Mouse (Mus musculus) limb, embryonic 12.5 days (tissue): ENCODE results near the gene Rrp7a. TPM values are rescaled to one million over a fixed set of nuclear protein-coding genes. Genes with fewer than 3 reads are reported as not detected.

Experiments
- ATAC-seq: fragments of 200-750 bp; cut with Nextera tagmentation; 2 replicates; pipeline ENCODE4 v1.8.0; 2017; ENCODE audit warnings: low read depth, moderate TSS enrichment; ENCODE audit not compliant: insufficient number of reproducible peaks, insufficient read depth, low FRiP score, low TSS enrichment
- H3K27ac ChIP-seq: fragments of 300-500 bp; sonication (generic); 2 replicates; pipeline ENCODE4 v1.5.1; 2016; ENCODE audit warnings: mild to moderate bottlenecking, moderate library complexity
- H3K27me3 ChIP-seq: fragments of 300-500 bp; sonication (generic); 2 replicates; pipeline ENCODE4 v1.6.1; 2016; ENCODE audit warnings: mild to moderate bottlenecking, moderate library complexity
- H3K36me3 ChIP-seq: fragments of 300-500 bp; sonication (generic); 2 replicates; pipeline ENCODE4 v1.6.1; 2016; ENCODE audit warnings: mild to moderate bottlenecking, moderate library complexity
- H3K4me1 ChIP-seq: fragments of 300-500 bp; sonication (generic); replicated peaks from 2 replicates; pipeline ENCODE4 v1.6.1; 2016
- H3K4me2 ChIP-seq: fragments of 300-500 bp; sonication (generic); 2 replicates; pipeline ENCODE4 v1.6.1; 2016; ENCODE audit warnings: mild to moderate bottlenecking, moderate library complexity
- H3K4me3 ChIP-seq: fragments of 300-500 bp; sonication (generic); replicated peaks from 2 replicates; pipeline ENCODE4 v1.5.1; 2016; ENCODE audit warnings: mild to moderate bottlenecking
- H3K9ac ChIP-seq: fragments of 300-500 bp; sonication (generic); replicated peaks from 2 replicates; pipeline ENCODE4 v1.6.1; 2016; ENCODE audit warnings: mild to moderate bottlenecking, moderate library complexity
- H3K9me3 ChIP-seq: fragments of 300-500 bp; sonication (generic); 2 replicates; pipeline ENCODE4 v1.6.1; 2016; ENCODE audit warnings: mild to moderate bottlenecking, moderate library complexity
- WGBS: fragments of 180-500 bp; shearing (Covaris S2); methylation state at CpG from one replicate; pipeline ENCODE4 v1.1.7; 2016; 5-methylcytosine and 5-hydroxymethylcytosine counted together
- polyA plus RNA-seq: library from polyadenylated mRNA; unstranded; fragments of >200 nt; fragmentation: Nextera tagmentation; extraction: Ambion mirVana; gene quantifications from 2 replicates; pipeline ENCODE4 v1.2.1, GENCODE M21; 2016

The Rrp7a gene
- polyA plus RNA-seq, 1 experiment from 2014 or later: 50.4 TPM

GRCm38 (mm10) chr15:83155672-83156419, 33.2 kb upstream of the Rrp7a start:
- H3K27me3 ChIP-seq: no peaks in the 10 kb centered on the region
- no peaks in the 10 kb centered on the region for H3K9me3 ChIP-seq
- H3K4me3 ChIP-seq: no peak overlapping the region
- WGBS: 61% methylated on average over 6 of the region's 6 CpGs
- peaks cover 68% of the 10 kb centered on the region for H3K36me3 ChIP-seq
- no peak overlapping the region for H3K4me2 ChIP-seq
- no peak for ATAC-seq
- H3K9ac ChIP-seq: no peak overlapping the region; the same call in 1 of the 2 replicates
- no peak overlapping the region for H3K27ac ChIP-seq
- no peaks in the 10 kb centered on the region for H3K4me1 ChIP-seq

GRCm38 (mm10) chr15:83154309-83154708, 31.7 kb upstream of the Rrp7a start:
- H3K27ac ChIP-seq: no peak overlapping the region
- 96% methylated on average over 7 of the region's 7 CpGs for whole genome bisulfite sequencing
- ATAC-seq: no peak
- no peaks in the 10 kb centered on the region for H3K4me1 ChIP-seq
- no peak overlapping the region for H3K4me2 ChIP-seq
- no peaks in the 10 kb centered on the region for H3K27me3 ChIP-seq
- no peak overlapping the region for H3K9ac ChIP-seq
- no peaks in the 10 kb centered on the region for H3K9me3 ChIP-seq
- peaks cover 53% of the 10 kb centered on the region for H3K36me3 ChIP-seq
- H3K4me3 ChIP-seq: no peak overlapping the region

GRCm38 (mm10) chr15:83150694-83151093, 28.1 kb upstream of the Rrp7a start:
- WGBS: 87% methylated on average over 4 of the region's 4 CpGs
- no peak overlapping the region for H3K9ac ChIP-seq
- H3K4me1 ChIP-seq: peaks cover 7% of the 10 kb centered on the region; the same call in 1 of the 2 replicates
- no peak overlapping the region for H3K27ac ChIP-seq
- peaks cover 42% of the 10 kb centered on the region for H3K36me3 ChIP-seq
- no peak for ATAC-seq
- H3K9me3 ChIP-seq: no peaks in the 10 kb centered on the region
- H3K4me2 ChIP-seq: no peak overlapping the region
- no peak overlapping the region for H3K4me3 ChIP-seq
- no peaks in the 10 kb centered on the region for H3K27me3 ChIP-seq

GRCm38 (mm10) chr15:83150073-83150442, 27.5 kb upstream of the Rrp7a start:
- Histone ChIP-seq H3K36me3 (peaks cover 45% of the 10 kb centered on the region), H3K9ac (0 out of 2 replicates have a peak overlapping the region, but pooled peaks have one; percentile 24), H3K27ac (peak overlapping the region; percentile 97), H3K4me2 (peak overlapping the region; percentile 81), H3K4me3 (peak overlapping the region; percentile 85), H3K4me1 (peaks cover 7% of the 10 kb centered on the region; the same call in 1 of the 2 replicates), H3K9me3 (no peaks in the 10 kb centered on the region), H3K27me3 (no peaks in the 10 kb centered on the region)
- 19% methylated on average over 3 of the region's 3 CpGs for WGBS
- ATAC-seq: no peak

- H3K27me3 ChIP-seq: no peaks in the 10 kb centered on the region
- H3K4me3 ChIP-seq: peak within 1 kb of the TSS; percentile 85
- H3K36me3 ChIP-seq: peaks cover 49% of the 10 kb centered on the region
- peak within 1 kb of the TSS; percentile 97 for H3K27ac ChIP-seq
- peaks cover 7% of the 10 kb centered on the region; the same call in 1 of the 2 replicates for H3K4me1 ChIP-seq
- H3K4me2 ChIP-seq: peak within 1 kb of the TSS; percentile 81
- no peaks in the 10 kb centered on the region for H3K9me3 ChIP-seq
- under 1% methylated on average over 56 of the region's 56 CpGs for WGBS
- peak within 1 kb of the TSS; percentile 93 for H3K9ac ChIP-seq
- ATAC-seq: peak; percentile 91
These were observed 26.8 kb upstream of the Rrp7a start, which contains the start of gene Poldip3 for GRCm38 (mm10) chr15:83149196-83150072. Gene Poldip3, minus strand, starts transcription at chr15:83149384.

GRCm38 (mm10) chr15:83148801-83149195, 26.2 kb upstream of the Rrp7a start:
- Histone ChIP-seq H3K36me3 (peaks cover 49% of the 10 kb centered on the region), H3K9me3 (no peaks in the 10 kb centered on the region), H3K4me2 (peak overlapping the region; percentile 81), H3K27me3 (no peaks in the 10 kb centered on the region), H3K4me3 (peak overlapping the region; percentile 85), H3K27ac (peak overlapping the region; percentile 97), H3K9ac (peak overlapping the region; percentile 93), H3K4me1 (peaks cover 10% of the 10 kb centered on the region; the same call in 1 of the 2 replicates)
- WGBS: under 1% methylated on average over 41 of the region's 41 CpGs
- ATAC-seq: peak; percentile 75

GRCm38 (mm10) chr15:83148395-83148794, 25.8 kb upstream of the Rrp7a start:
- Histone ChIP-seq H3K4me1 (peaks cover 10% of the 10 kb centered on the region; the same call in 1 of the 2 replicates), H3K27me3 (no peaks in the 10 kb centered on the region), H3K4me3 (peak overlapping the region; percentile 85), H3K9me3 (no peaks in the 10 kb centered on the region), H3K36me3 (peaks cover 45% of the 10 kb centered on the region), H3K9ac (peak overlapping the region; percentile 93), H3K4me2 (peak overlapping the region; percentile 81), H3K27ac (peak overlapping the region; percentile 97)
- no peak for ATAC-seq
- 3% methylated on average over 21 of the region's 21 CpGs for WGBS

GRCm38 (mm10) chr15:83145541-83145940, 22.9 kb upstream of the Rrp7a start:
- Histone ChIP-seq H3K9ac (no peak overlapping the region), H3K27me3 (no peaks in the 10 kb centered on the region), H3K4me1 (peaks cover 10% of the 10 kb centered on the region; the same call in 1 of the 2 replicates), H3K9me3 (no peaks in the 10 kb centered on the region), H3K36me3 (peaks cover 39% of the 10 kb centered on the region), H3K4me2 (no peak overlapping the region), H3K4me3 (no peak overlapping the region), H3K27ac (no peak overlapping the region)
- ATAC-seq: no peak
- WGBS: 92% methylated on average over 6 of the region's 6 CpGs

- WGBS: 63% methylated on average over 5 of the region's 5 CpGs
- H3K27ac ChIP-seq: peak overlapping the region; percentile 20; the same call in 1 of the 2 replicates
- ATAC-seq: no peak
- H3K36me3 ChIP-seq: peaks cover 51% of the 10 kb centered on the region
- no peak overlapping the region for H3K4me3 ChIP-seq
- no peak overlapping the region for H3K9ac ChIP-seq
- H3K9me3 ChIP-seq: no peaks in the 10 kb centered on the region
- peaks cover 6% of the 10 kb centered on the region; the same call in 1 of the 2 replicates for H3K4me1 ChIP-seq
- no peak overlapping the region for H3K4me2 ChIP-seq
- no peaks in the 10 kb centered on the region for H3K27me3 ChIP-seq
These were observed 20.3 kb upstream of the Rrp7a start for GRCm38 (mm10) chr15:83142861-83143260.

GRCm38 (mm10) chr15:83135654-83136053, 13.1 kb upstream of the Rrp7a start:
- Histone ChIP-seq H3K4me1 (no peaks in the 10 kb centered on the region), H3K36me3 (peaks cover 84% of the 10 kb centered on the region), H3K27ac (no peak overlapping the region), H3K4me2 (no peak overlapping the region), H3K9ac (no peak overlapping the region), H3K4me3 (no peak overlapping the region), H3K27me3 (no peaks in the 10 kb centered on the region), H3K9me3 (no peaks in the 10 kb centered on the region)
- no peak for ATAC-seq
- WGBS: 89% methylated on average over 2 of the region's 2 CpGs

GRCm38 (mm10) chr15:83134671-83135070, 12.1 kb upstream of the Rrp7a start:
- H3K9me3 ChIP-seq: no peaks in the 10 kb centered on the region
- 90% methylated on average over 6 of the region's 6 CpGs for WGBS

More at GRCm38 (mm10) chr15:83134671-83135070, 12.1 kb upstream of the Rrp7a start:
- Histone ChIP-seq H3K27me3 (no peaks in the 10 kb centered on the region), H3K4me3 (no peak overlapping the region), H3K4me2 (no peak overlapping the region), H3K36me3 (peaks cover 90% of the 10 kb centered on the region), H3K27ac (no peak overlapping the region), H3K9ac (no peak overlapping the region), H3K4me1 (no peaks in the 10 kb centered on the region)
- no peak for ATAC-seq
